Mouse (Mus musculus) intestine, embryonic 15.5 days (tissue): Measurements from ENCODE around the gene Daw1. TPM values are rescaled to one million over a fixed set of nuclear protein-coding genes. Genes with fewer than 3 reads are reported as not detected.

ENCODE experiments used
- ATAC-seq: fragments of 200-750 bp; cut with Nextera tagmentation; 2 replicates; pipeline ENCODE4 v1.8.0; 2017; ENCODE audit warnings: moderate TSS enrichment, moderate library complexity
- H3K27ac ChIP-seq: fragments of 300-500 bp; sonication (generic); 2 replicates; pipeline ENCODE4 v1.5.1; 2015; ENCODE audit warnings: mild to moderate bottlenecking, inconsistent platforms
- H3K27me3 ChIP-seq: fragments of 300-500 bp; sonication (generic); replicated peaks from 2 replicates; pipeline ENCODE4 v1.6.1; 2015; ENCODE audit warnings: inconsistent platforms
- H3K36me3 ChIP-seq: fragments of 300-500 bp; sonication (generic); 2 replicates; pipeline ENCODE4 v1.6.1; 2015; ENCODE audit warnings: inconsistent platforms
- H3K4me1 ChIP-seq: fragments of 300-500 bp; sonication (generic); replicated peaks from 2 replicates; pipeline ENCODE4 v1.6.1; 2015; ENCODE audit warnings: inconsistent platforms
- H3K4me2 ChIP-seq: fragments of 300-500 bp; sonication (generic); replicated peaks from 2 replicates; pipeline ENCODE4 v1.6.1; 2015; ENCODE audit warnings: mild to moderate bottlenecking, inconsistent platforms
- H3K4me3 ChIP-seq: fragments of 300-500 bp; sonication (generic); replicated peaks from 2 replicates; pipeline ENCODE4 v1.5.1; 2015; ENCODE audit warnings: inconsistent platforms
- H3K9ac ChIP-seq: fragments of 300-500 bp; sonication (generic); 2 replicates; pipeline ENCODE4 v1.6.1; 2015; ENCODE audit warnings: inconsistent platforms
- H3K9me3 ChIP-seq: fragments of 300-500 bp; sonication (generic); 2 replicates; pipeline ENCODE4 v1.6.1; 2016; ENCODE audit warnings: inconsistent platforms
- WGBS: fragments of 180-500 bp; shearing (Covaris S2); methylation state at CpG from one replicate; pipeline ENCODE4 v1.1.7; 2015; 5-methylcytosine and 5-hydroxymethylcytosine counted together
- polyA plus RNA-seq: library from polyadenylated mRNA; unstranded; fragments of >200 nt; fragmentation: Nextera tagmentation; extraction: Ambion mirVana; gene quantifications from 2 replicates; pipeline ENCODE4 v1.2.1, GENCODE M21; 2015

The Daw1 gene
- polyA plus RNA-seq, 1 experiment from 2014 or later: not detected

- no peaks in the 10 kb centered on the region for H3K4me1 ChIP-seq
These were observed 63.5 kb downstream of the Daw1 start for GRCm38 (mm10) chr1:83223072-83223471.

GRCm38 (mm10) chr1:83224423-83224960, 64.9 kb downstream of the Daw1 start:
- Histone ChIP-seq H3K9me3 (no peaks in the 10 kb centered on the region), H3K27ac (no peak overlapping the region)

More at GRCm38 (mm10) chr1:83223072-83223471, 63.5 kb downstream of the Daw1 start:
- no peak for ATAC-seq
- Histone ChIP-seq H3K9me3 (no peaks in the 10 kb centered on the region), H3K27me3 (no peaks in the 10 kb centered on the region), H3K4me2 (no peak overlapping the region), H3K9ac (no peak overlapping the region), H3K4me3 (no peak overlapping the region), H3K36me3 (no peaks in the 10 kb centered on the region), H3K27ac (no peak overlapping the region)
- 77% methylated on average over 1 of the region's 1 CpGs for WGBS

GRCm38 (mm10) chr1:83227946-83228345, 68.4 kb downstream of the Daw1 start:
- no peak for ATAC-seq

More at GRCm38 (mm10) chr1:83224423-83224960, 64.9 kb downstream of the Daw1 start:
- Histone ChIP-seq H3K36me3 (no peaks in the 10 kb centered on the region), H3K4me3 (no peak overlapping the region), H3K4me2 (no peak overlapping the region), H3K4me1 (no peaks in the 10 kb centered on the region), H3K9ac (no peak overlapping the region), H3K27me3 (no peaks in the 10 kb centered on the region)
- no peak for ATAC-seq

GRCm38 (mm10) chr1:83248235-83248746, 88.7 kb downstream of the Daw1 start:
- H3K27me3 ChIP-seq: no peaks in the 10 kb centered on the region
- no peak for ATAC-seq
- H3K9ac ChIP-seq: no peak overlapping the region
- no peak overlapping the region for H3K4me2 ChIP-seq
- H3K9me3 ChIP-seq: no peaks in the 10 kb centered on the region
- 89% methylated on average over 1 of the region's 1 CpGs for WGBS
- no peak overlapping the region for H3K27ac ChIP-seq
- H3K4me3 ChIP-seq: no peak overlapping the region
- H3K4me1 ChIP-seq: no peaks in the 10 kb centered on the region
- no peaks in the 10 kb centered on the region for H3K36me3 ChIP-seq

More at GRCm38 (mm10) chr1:83227946-83228345, 68.4 kb downstream of the Daw1 start:
- no peak overlapping the region for H3K4me2 ChIP-seq
- H3K4me3 ChIP-seq: no peak overlapping the region
- no peaks in the 10 kb centered on the region for H3K36me3 ChIP-seq
- no peaks in the 10 kb centered on the region for H3K27me3 ChIP-seq
- WGBS: 71% methylated on average over 3 of the region's 3 CpGs
- H3K9ac ChIP-seq: no peak overlapping the region
- H3K4me1 ChIP-seq: no peaks in the 10 kb centered on the region
- H3K27ac ChIP-seq: no peak overlapping the region
- H3K9me3 ChIP-seq: no peaks in the 10 kb centered on the region

- Histone ChIP-seq H3K27me3 (no peaks in the 10 kb centered on the region), H3K9me3 (no peaks in the 10 kb centered on the region), H3K27ac (no peak overlapping the region), H3K36me3 (no peaks in the 10 kb centered on the region), H3K4me2 (no peak overlapping the region), H3K4me1 (no peaks in the 10 kb centered on the region), H3K4me3 (no peak overlapping the region), H3K9ac (no peak overlapping the region)
- no peak for ATAC-seq
- 80% methylated on average over 1 of the region's 1 CpGs for WGBS
These were observed 92.2 kb downstream of the Daw1 start for GRCm38 (mm10) chr1:83251746-83252145.

Other genes with a start within 250 kb of the Daw1 start
- 0.36 TPM in 1 of 2 replicates, not detected in the other for gene A030005L19Rik, start 246.4 kb upstream of the Daw1 start, polyA plus RNA-seq
- not detected in 2 replicates for gene A030014E15Rik, start 234.8 kb upstream of the Daw1 start, polyA plus RNA-seq
- gene Gm6217, start 228.4 kb upstream of the Daw1 start, polyA plus RNA-seq: not detected in 2 replicates
- not detected in 2 replicates for gene A030003K21Rik, start 216.4 kb upstream of the Daw1 start, polyA plus RNA-seq
- not detected in 2 replicates for gene Gm7544, start 203.7 kb upstream of the Daw1 start, polyA plus RNA-seq
- not detected in 2 replicates for gene Gm47955, start 199.5 kb upstream of the Daw1 start, polyA plus RNA-seq
- not detected in 2 replicates for gene Gm47959, start 159.2 kb upstream of the Daw1 start, polyA plus RNA-seq
- gene Slc19a3, start 121.3 kb upstream of the Daw1 start, polyA plus RNA-seq: 1.0 and 1.1 TPM in 2 replicates
- gene Krtap28-10, start 117.3 kb upstream of the Daw1 start, polyA plus RNA-seq: not detected in 2 replicates
- not detected in 2 replicates for gene Gm47969, start 114.8 kb upstream of the Daw1 start, polyA plus RNA-seq
- gene A030005K14Rik, start 100.4 kb upstream of the Daw1 start, polyA plus RNA-seq: not detected in 2 replicates
- gene Krtap28-13, start 98.8 kb upstream of the Daw1 start, polyA plus RNA-seq: not detected in 2 replicates
- gene Ccl20, start 43.0 kb upstream of the Daw1 start, polyA plus RNA-seq: 3.6 and 3.9 TPM in 2 replicates
- 1.4 and 1.8 TPM in 2 replicates for gene Sphkap, start 248.4 kb downstream of the Daw1 start, polyA plus RNA-seq